Comparison of ENCODE assay signal across 17 mouse cellular contexts in the genomic region with DNA sequence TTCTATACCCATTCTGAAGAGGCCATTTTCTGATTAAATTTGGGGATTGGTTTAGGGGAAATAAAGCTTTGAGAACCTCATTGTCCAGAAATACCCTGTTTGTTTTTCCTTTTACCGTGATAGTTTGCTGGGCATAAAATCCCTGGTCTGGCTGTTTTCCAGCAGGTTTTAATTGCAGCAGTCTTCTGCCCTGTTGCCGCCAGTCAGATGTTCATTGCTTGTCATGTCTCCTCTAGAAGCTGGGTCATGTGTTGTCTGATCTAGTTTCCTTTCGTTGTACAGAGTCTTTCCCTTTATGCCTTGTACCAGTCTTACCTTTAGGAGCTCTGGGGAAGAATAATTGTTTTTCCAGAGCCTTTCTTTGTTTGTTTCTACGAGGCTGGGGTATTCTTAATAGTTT. TPM values are rescaled to one million over a fixed set of nuclear protein-coding genes. Genes with fewer than 3 reads are reported as not detected.
A peak's percentile ranks its signal among the peaks of the same experiment; 100 is the strongest.
DNase-seq lines count a peak whose midpoint lies in the region; ATAC-seq lines count a peak whose summit lies in the region.
"Had no signal": no experiment of that assay in that cellular context is flagged by ENCODE, and none has a peak within 500 bp of the region (broad histone marks: within the 10 kb centered on the region; RNA-seq: fewer than 3 reads in every experiment).

No protein-coding gene starts in this region.

- H3K4me2 ChIP-seq in forebrain, embryonic 14.5 days (ENCODE audit: low read length), result no peak overlapping the region
- no peak overlapping the region for H3K4me2 ChIP-seq in forebrain, embryonic 12.5 days
- no peak overlapping the region for H3K4me2 ChIP-seq in hindbrain, embryonic 13.5 days
- H3K4me2 ChIP-seq in hindbrain, embryonic 11.5 days (replicated peaks; ENCODE audit: low read depth, low read length), result no peak overlapping the region
- H3K4me2 ChIP-seq: heart, embryonic 11.5 days had no signal

- ATAC-seq in forebrain, embryonic 14.5 days, result no peak
- no peak for ATAC-seq in forebrain, embryonic 12.5 days (ENCODE audit: low FRiP score)
- no peak for ATAC-seq in hindbrain, embryonic 13.5 days (ENCODE audit: low FRiP score)
- no peak for ATAC-seq in hindbrain, embryonic 11.5 days (ENCODE audit: low FRiP score)
- ATAC-seq: activated CD4-positive, CD25-positive, alpha-beta regulatory T cell, adult 4 months; lung, postnatal 0 days had no signal

- H3K9ac ChIP-seq in forebrain, embryonic 14.5 days (ENCODE audit: low read length), result no peak overlapping the region
- H3K9ac ChIP-seq in forebrain, embryonic 12.5 days, result no peak overlapping the region
- no peak overlapping the region for H3K9ac ChIP-seq in hindbrain, embryonic 13.5 days
- H3K9ac ChIP-seq in hindbrain, embryonic 11.5 days (ENCODE audit: low read depth, low read length), result no peak overlapping the region
- H3K9ac ChIP-seq: liver, embryonic 14.5 days had no signal

- no peaks in the 10 kb centered on the region for H3K27me3 ChIP-seq in forebrain, embryonic 14.5 days (replicated peaks; ENCODE audit: control insufficient read depth, insufficient read depth, low read length)
- no peaks in the 10 kb centered on the region for H3K27me3 ChIP-seq in forebrain, embryonic 12.5 days
- H3K27me3 ChIP-seq in hindbrain, embryonic 13.5 days, result no peaks in the 10 kb centered on the region
- H3K27me3 ChIP-seq in hindbrain, embryonic 11.5 days (ENCODE audit: control insufficient read depth, insufficient read depth, low read length), result no peaks in the 10 kb centered on the region

- no peak overlapping the region for H3K27ac ChIP-seq in forebrain, embryonic 14.5 days (ENCODE audit: low read depth, low read length)
- H3K27ac ChIP-seq in forebrain, embryonic 12.5 days, result no peak overlapping the region
- peak overlapping the region; percentile 52; the same call in 1 of the 2 replicates for H3K27ac ChIP-seq in hindbrain, embryonic 13.5 days
- no peak overlapping the region for H3K27ac ChIP-seq in hindbrain, embryonic 11.5 days (ENCODE audit: low read depth, low read length)
- H3K27ac ChIP-seq: limb, embryonic 10.5 days; liver, embryonic 14.5 days had no signal

- no peaks in the 10 kb centered on the region for H3K9me3 ChIP-seq in forebrain, embryonic 14.5 days (replicated peaks; ENCODE audit: control insufficient read depth, low read length)
- H3K9me3 ChIP-seq in forebrain, embryonic 12.5 days, result no peaks in the 10 kb centered on the region
- H3K9me3 ChIP-seq in hindbrain, embryonic 13.5 days, result no peaks in the 10 kb centered on the region
- H3K9me3 ChIP-seq in hindbrain, embryonic 11.5 days (ENCODE audit: control insufficient read depth, low read length), result no peaks in the 10 kb centered on the region
- H3K9me3 ChIP-seq: limb, embryonic 10.5 days had no signal

- H3K4me1 ChIP-seq in forebrain, embryonic 14.5 days (ENCODE audit: control insufficient read depth, insufficient read depth, low read length), result peaks cover 10% of the 10 kb centered on the region; the same call in 1 of the 2 replicates
- peaks cover 16% of the 10 kb centered on the region for H3K4me1 ChIP-seq in forebrain, embryonic 12.5 days
- H3K4me1 ChIP-seq in hindbrain, embryonic 13.5 days (replicated peaks), result peaks cover 22% of the 10 kb centered on the region
- H3K4me1 ChIP-seq in hindbrain, embryonic 11.5 days (replicated peaks; ENCODE audit: control insufficient read depth, insufficient read depth, low read length), result no peaks in the 10 kb centered on the region

- peak; percentile 39 for DNase-seq in forebrain, embryonic 14.5 days (ENCODE audit: low spot score)
- no peak for DNase-seq in hindbrain, embryonic 11.5 days (ENCODE audit: low spot score)
- DNase-seq in left cerebral cortex, postnatal 4 days, result peak; percentile 13
- DNase-seq in left cerebral cortex, postnatal 10 days (ENCODE audit: extremely low spot score in 1 of 2, low spot score in 2 of 2), result no peak
- DNase-seq in retina, embryonic 14.5 days (ENCODE audit: low spot score), result peak; percentile 22
- DNase-seq: adrenal gland, postnatal 36 days; gastrocnemius, postnatal 10 days; layer of hippocampus, postnatal 36 days; right cerebral cortex, postnatal 25 days; thymus, postnatal 25 days had no signal

- 5% methylated on average over 4 of the region's 4 CpGs for WGBS in forebrain, embryonic 14.5 days
- 44% methylated on average over 4 of the region's 4 CpGs for WGBS in forebrain, embryonic 12.5 days
- 34% methylated on average over 4 of the region's 4 CpGs for WGBS in hindbrain, embryonic 13.5 days
- 62% methylated on average over 4 of the region's 4 CpGs for WGBS in hindbrain, embryonic 11.5 days

- H3K36me3 ChIP-seq in forebrain, embryonic 14.5 days (ENCODE audit: control insufficient read depth, insufficient read depth, low read length), result no peaks in the 10 kb centered on the region
- no peaks in the 10 kb centered on the region for H3K36me3 ChIP-seq in forebrain, embryonic 12.5 days (replicated peaks)
- H3K36me3 ChIP-seq in hindbrain, embryonic 13.5 days, result no peaks in the 10 kb centered on the region
- no peaks in the 10 kb centered on the region for H3K36me3 ChIP-seq in hindbrain, embryonic 11.5 days (ENCODE audit: control insufficient read depth, insufficient read depth, low read length)

- H3K4me3 ChIP-seq in forebrain, embryonic 14.5 days (ENCODE audit: low read depth, low read length), result no peak overlapping the region
- no peak overlapping the region for H3K4me3 ChIP-seq in forebrain, embryonic 12.5 days (replicated peaks)
- no peak overlapping the region for H3K4me3 ChIP-seq in hindbrain, embryonic 13.5 days
- no peak overlapping the region for H3K4me3 ChIP-seq in hindbrain, embryonic 11.5 days (ENCODE audit: low read depth, low read length)
- H3K4me3 ChIP-seq: limb, embryonic 10.5 days had no signal

- intact Hi-C loops in left cerebral cortex, postnatal 4 days (cut with DNase I), result no loop called here
- intact Hi-C loops in left cerebral cortex, postnatal 10 days (cut with DNase I), result no loop called here

RNA-seq across cellular contexts. Expression of a gene that starts 16.9 kb away (rescaled TPM):
- 17.7 and 18.7 TPM in 2 replicates for polyA plus RNA-seq in forebrain, embryonic 14.5 days (2014; fragmentation: Nextera tagmentation; extraction: Ambion mirVana)
- 12.9 and 15.6 TPM in 2 replicates for polyA plus RNA-seq in forebrain, embryonic 12.5 days (2016; fragmentation: Nextera tagmentation; extraction: Ambion mirVana)
- 14.2 and 14.7 TPM in 2 replicates for polyA plus RNA-seq in hindbrain, embryonic 13.5 days (2015; fragmentation: Nextera tagmentation; extraction: Ambion mirVana)
- polyA plus RNA-seq in hindbrain, embryonic 11.5 days (2014; fragmentation: Nextera tagmentation; extraction: Ambion mirVana), result 17.8 and 21.6 TPM in 2 replicates
- total RNA-seq in left cerebral cortex, postnatal 4 days (2021), result 10 to 100 TPM; 54.1 to 62.3 TPM
- total RNA-seq in left cerebral cortex, postnatal 10 days (2021), result 10 to 100 TPM; 45.1 to 48.6 TPM

RNA-seq across cellular contexts. Expression of a gene that starts 48.6 kb away (rescaled TPM):
- polyA plus RNA-seq in forebrain, embryonic 14.5 days (2014; fragmentation: Nextera tagmentation; extraction: Ambion mirVana), result 6.8 and 7.2 TPM in 2 replicates
- 9.5 and 11.7 TPM in 2 replicates for polyA plus RNA-seq in forebrain, embryonic 12.5 days (2016; fragmentation: Nextera tagmentation; extraction: Ambion mirVana)
- 7.6 and 8.2 TPM in 2 replicates for polyA plus RNA-seq in hindbrain, embryonic 13.5 days (2015; fragmentation: Nextera tagmentation; extraction: Ambion mirVana)
- polyA plus RNA-seq in hindbrain, embryonic 11.5 days (2014; fragmentation: Nextera tagmentation; extraction: Ambion mirVana), result 10.7 and 11.6 TPM in 2 replicates
- total RNA-seq in left cerebral cortex, postnatal 4 days (2021), result 10 to 100 TPM; 41.2 to 43.3 TPM
- total RNA-seq in left cerebral cortex, postnatal 10 days (2021), result 10 to 100 TPM; 84.6 to 88.7 TPM

Comparison
In these comparisons a context has a peak if more than half of its experiments do, and no peak if none do; other contexts are left out.
1. DNase-seq: peak in forebrain, embryonic 14.5 days (single experiment), left cerebral cortex, postnatal 4 days (single experiment) and retina, embryonic 14.5 days (single experiment); none in hindbrain, embryonic 11.5 days (single experiment) and left cerebral cortex, postnatal 10 days (0 of 2).